18 mouse cellular contexts compared by ENCODE assay signal in the genomic region with DNA sequence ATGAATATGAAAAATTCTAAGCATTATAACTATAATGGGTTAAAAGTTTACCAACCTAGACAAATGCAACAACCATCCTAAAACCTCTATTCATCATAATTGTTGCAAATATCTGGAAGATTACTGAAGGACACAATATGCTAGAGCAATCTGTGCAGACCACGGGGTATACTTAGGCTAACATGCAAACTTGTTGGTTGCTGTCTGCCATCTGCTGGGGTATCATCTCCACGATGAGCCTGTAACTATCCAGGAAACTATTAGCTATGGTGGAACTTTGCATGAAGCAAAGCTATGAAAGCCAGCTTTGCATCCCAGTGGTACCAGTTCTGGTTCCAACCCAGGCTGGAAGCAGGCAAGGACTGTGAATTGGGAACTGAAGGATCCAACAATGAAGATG. TPM values are rescaled to one million over a fixed set of nuclear protein-coding genes. Genes with fewer than 3 reads are reported as not detected.
A peak's percentile ranks its signal among the peaks of the same experiment; 100 is the strongest.
DNase-seq lines count a peak whose midpoint lies in the region; ATAC-seq and TF ChIP-seq lines count a peak whose summit lies in the region.
"Had no signal": no experiment of that assay in that cellular context is flagged by ENCODE, and none has a peak within 500 bp of the region (broad histone marks: within the 10 kb centered on the region; RNA-seq: fewer than 3 reads in every experiment).

No protein-coding gene starts in this region.

- in situ Hi-C loops in Patski (cut with MboI; ENCODE audit: low pct_unique_long_range_greater_than_20kb): loop anchor here (5.0 to 10.0 kb wide), 2 partner anchors 158 to 650 kb away; no protein-coding TSS in a partner anchor

- H3K4me2 ChIP-seq in embryonic facial prominence, embryonic 14.5 days (ENCODE audit: low read depth, low read length): no peak overlapping the region
- H3K4me2 ChIP-seq: embryonic facial prominence, embryonic 15.5 days; hindbrain, embryonic 12.5 days; lung, embryonic 15.5 days; neural tube, embryonic 13.5 days had no signal

- POLR2A ChIA-PET in Patski (lab: Charles Lee): no interaction called here

- peaks cover 2% of the 10 kb centered on the region; the same call in 1 of the 2 replicates for H3K4me1 ChIP-seq in embryonic facial prominence, embryonic 14.5 days (ENCODE audit: control insufficient read depth, insufficient read depth, low read length)
- no peaks in the 10 kb centered on the region for H3K4me1 ChIP-seq in embryonic facial prominence, embryonic 10.5 days
- H3K4me1 ChIP-seq: embryonic facial prominence, embryonic 15.5 days; hindbrain, embryonic 12.5 days; lung, embryonic 15.5 days; neural tube, embryonic 13.5 days had no signal

- peak; percentile 38 for DNase-seq in embryonic facial prominence, embryonic 14.5 days (ENCODE audit: low spot score)
- no peak for DNase-seq in embryonic facial prominence, embryonic 10.5 days (ENCODE audit: low spot score)
- DNase-seq in left cerebral cortex, postnatal 4 days: peak; percentile 8
- DNase-seq in left cerebral cortex, adult 11 months (ENCODE audit: low spot score): no peak
- DNase-seq in Patski (ENCODE audit: low read depth, low spot score): no peak
- peak; percentile 6 to 64 for DNase-seq in layer of hippocampus, postnatal 14 days (ENCODE audit: low spot score in 2 of 2)
- no peak for DNase-seq in thymus, postnatal 25 days
- DNase-seq: adrenal gland, adult 8-10 months; B cell, adult 2 months; cerebellum, adult 9-11 months; gastrocnemius, postnatal 10 days; heart, adult 2 months; kidney, adult 11 months; kidney, postnatal 25 days had no signal

- WGBS in embryonic facial prominence, embryonic 14.5 days: 55% methylated on average over 2 of the region's 2 CpGs
- WGBS in embryonic facial prominence, embryonic 10.5 days: 85% methylated on average over 2 of the region's 2 CpGs

- CTCF ChIA-PET in Patski (lab: Charles Lee): interaction anchor here (0.6 to 1.5 kb wide), 5 partner anchors 80 to 646 kb away, joined by 3 to 9 read pairs (median 3); no protein-coding TSS in a partner anchor

- H3K9ac ChIP-seq in embryonic facial prominence, embryonic 14.5 days (ENCODE audit: low read depth, low read length): no peak overlapping the region
- H3K9ac ChIP-seq: embryonic facial prominence, embryonic 15.5 days; hindbrain, embryonic 12.5 days; lung, embryonic 15.5 days; neural tube, embryonic 13.5 days had no signal

- H3K27me3 ChIP-seq in embryonic facial prominence, embryonic 14.5 days (replicated peaks; ENCODE audit: control insufficient read depth, insufficient read depth, low read length): no peaks in the 10 kb centered on the region
- no peaks in the 10 kb centered on the region for H3K27me3 ChIP-seq in embryonic facial prominence, embryonic 10.5 days (replicated peaks; ENCODE audit: low read depth, poor library complexity, severe bottlenecking)
- H3K27me3 ChIP-seq in Patski: peaks cover 12% of the 10 kb centered on the region
- H3K27me3 ChIP-seq: embryonic facial prominence, embryonic 15.5 days; hindbrain, embryonic 12.5 days; lung, embryonic 15.5 days; neural tube, embryonic 13.5 days had no signal

- ATAC-seq in embryonic facial prominence, embryonic 14.5 days (ENCODE audit: low read depth): no peak
- no peak for ATAC-seq in Patski

- H3K4me3 ChIP-seq in embryonic facial prominence, embryonic 14.5 days (ENCODE audit: low read depth, low read length): no peak overlapping the region
- no peak overlapping the region for H3K4me3 ChIP-seq in embryonic facial prominence, embryonic 10.5 days
- H3K4me3 ChIP-seq: embryonic facial prominence, embryonic 15.5 days; heart, adult 2 months; hindbrain, embryonic 12.5 days; lung, embryonic 15.5 days; neural tube, embryonic 13.5 days had no signal

- no peak overlapping the region for H3K27ac ChIP-seq in embryonic facial prominence, embryonic 14.5 days (replicated peaks; ENCODE audit: low read depth, low read length)
- H3K27ac ChIP-seq in embryonic facial prominence, embryonic 10.5 days (replicated peaks): no peak overlapping the region
- H3K27ac ChIP-seq: embryonic facial prominence, embryonic 15.5 days; heart, adult 2 months; hindbrain, embryonic 12.5 days; lung, embryonic 15.5 days; neural tube, embryonic 13.5 days had no signal

- TF ChIP-seq CTCF in Patski (IDR thresholded peaks at IDR 0.05): peak; percentile 21

- intact Hi-C loops in left cerebral cortex, postnatal 4 days (cut with DNase I): loop anchor here (5.0 kb wide), 1 partner anchor 188 kb away; no protein-coding TSS in a partner anchor

- no peaks in the 10 kb centered on the region for H3K36me3 ChIP-seq in embryonic facial prominence, embryonic 14.5 days (ENCODE audit: control insufficient read depth, insufficient read depth, low read length)
- H3K36me3 ChIP-seq in embryonic facial prominence, embryonic 10.5 days (replicated peaks): no peaks in the 10 kb centered on the region
- H3K36me3 ChIP-seq: embryonic facial prominence, embryonic 15.5 days; hindbrain, embryonic 12.5 days; lung, embryonic 15.5 days; neural tube, embryonic 13.5 days had no signal

- H3K9me3 ChIP-seq in embryonic facial prominence, embryonic 14.5 days (ENCODE audit: control insufficient read depth, low read length): no peaks in the 10 kb centered on the region
- no peaks in the 10 kb centered on the region for H3K9me3 ChIP-seq in embryonic facial prominence, embryonic 10.5 days
- H3K9me3 ChIP-seq: embryonic facial prominence, embryonic 15.5 days; hindbrain, embryonic 12.5 days; lung, embryonic 15.5 days; neural tube, embryonic 13.5 days had no signal

RNA-seq across cellular contexts. Expression of gene Cd1d1, which starts 24.1 kb away (rescaled TPM):
- polyA plus RNA-seq in embryonic facial prominence, embryonic 14.5 days (2014; fragmentation: Nextera tagmentation; extraction: Ambion mirVana): 26.6 and 27.4 TPM in 2 replicates
- polyA plus RNA-seq in embryonic facial prominence, embryonic 10.5 days (2016; fragmentation: Nextera tagmentation; extraction: Ambion mirVana): 22.1 and 28.9 TPM in 2 replicates
- total RNA-seq in left cerebral cortex, postnatal 4 days (2021): 1 to 10 TPM; 6.3 to 6.8 TPM
- 1.7 TPM for polyA plus RNA-seq in Patski (2021)
- total RNA-seq in layer of hippocampus, postnatal 14 days (2021): 1 to 10 TPM; 2.2 to 2.7 TPM

RNA-seq across cellular contexts. Expression of gene Dclk2, which starts 54.5 kb away (rescaled TPM):
- 9.9 and 13.0 TPM in 2 replicates for polyA plus RNA-seq in embryonic facial prominence, embryonic 14.5 days (2014; fragmentation: Nextera tagmentation; extraction: Ambion mirVana)
- 14.2 and 15.0 TPM in 2 replicates for polyA plus RNA-seq in embryonic facial prominence, embryonic 10.5 days (2016; fragmentation: Nextera tagmentation; extraction: Ambion mirVana)
- total RNA-seq in left cerebral cortex, postnatal 4 days (2021): 100 to 1,000 TPM; 159 to 160 TPM
- 21.2 TPM for polyA plus RNA-seq in Patski (2021)
- total RNA-seq in layer of hippocampus, postnatal 14 days (2021): 100 to 1,000 TPM; 129 to 130 TPM

Comparison
In these comparisons a context has a peak if more than half of its experiments do, and no peak if none do; other contexts are left out.
1. DNase-seq: peak in embryonic facial prominence, embryonic 14.5 days (single experiment), left cerebral cortex, postnatal 4 days (single experiment) and layer of hippocampus, postnatal 14 days (2 of 2); none in embryonic facial prominence, embryonic 10.5 days (single experiment), left cerebral cortex, adult 11 months (single experiment), Patski (single experiment) and thymus, postnatal 25 days (single experiment).